Mouse (Mus musculus): Measurements from ENCODE around the gene Tbl3.

Tbl3 gene

GRCm38 (mm10) chr17:24706982-24707800, at the start of gene Tbl3:
Tbl3 (minus strand) TSS chr17:24707660.
- DNase-seq (ENCODE audit: low read depth, low spot score): peak; percentile 98

GRCm38 (mm10) chr17:24752415-24753394, 45.2 kb upstream of the Tbl3 start, which contains the start of gene Hs3st6:
Hs3st6 (plus strand) TSS chr17:24752988.
- peak; percentile 76 for DNase-seq (ENCODE audit: low read depth, low spot score)

GRCm38 (mm10) chr17:24751528-24751927, 44.1 kb upstream of the Tbl3 start:
- DNase-seq (ENCODE audit: low read depth, low spot score): no peak

GRCm38 (mm10) chr17:24746986-24747385, 39.5 kb upstream of the Tbl3 start:
- DNase-seq (ENCODE audit: low read depth, low spot score): peak; percentile 65

- peak; percentile 93 for DNase-seq (ENCODE audit: low read depth, low spot score)
These were observed 38.4 kb upstream of the Tbl3 start for GRCm38 (mm10) chr17:24745526-24746497.

- no peak for DNase-seq (ENCODE audit: low read depth, low spot score)
These were observed 36.9 kb upstream of the Tbl3 start for GRCm38 (mm10) chr17:24744381-24744780.

GRCm38 (mm10) chr17:24743896-24744295, 36.4 kb upstream of the Tbl3 start:
- no peak for DNase-seq (ENCODE audit: low read depth, low spot score)

- DNase-seq (ENCODE audit: low read depth, low spot score): no peak
These were observed 34.8 kb upstream of the Tbl3 start for GRCm38 (mm10) chr17:24742307-24742706.

GRCm38 (mm10) chr17:24739926-24740325, 32.5 kb upstream of the Tbl3 start:
- no peak for DNase-seq (ENCODE audit: low read depth, low spot score)

GRCm38 (mm10) chr17:24738238-24738637, 30.8 kb upstream of the Tbl3 start:
- no peak for DNase-seq (ENCODE audit: low read depth, low spot score)

- DNase-seq (ENCODE audit: low read depth, low spot score): no peak
These were observed 29.8 kb upstream of the Tbl3 start for GRCm38 (mm10) chr17:24737135-24737810.

- DNase-seq (ENCODE audit: low read depth, low spot score): peak; percentile 100
These were observed 29.0 kb upstream of the Tbl3 start, which contains the start of gene Msrb1 for GRCm38 (mm10) chr17:24736330-24737051. Msrb1 (plus strand) TSS chr17:24736642.

GRCm38 (mm10) chr17:24735446-24735845, 28.0 kb upstream of the Tbl3 start:
- no peak for DNase-seq (ENCODE audit: low read depth, low spot score)

GRCm38 (mm10) chr17:24734513-24734912, 27.1 kb upstream of the Tbl3 start:
- DNase-seq (ENCODE audit: low read depth, low spot score): no peak

- no peak for DNase-seq (ENCODE audit: low read depth, low spot score)
These were observed 26.1 kb upstream of the Tbl3 start for GRCm38 (mm10) chr17:24733434-24734050.

GRCm38 (mm10) chr17:24732233-24732935, 24.9 kb upstream of the Tbl3 start:
- DNase-seq (ENCODE audit: low read depth, low spot score): no peak

GRCm38 (mm10) chr17:24730787-24731186, 23.3 kb upstream of the Tbl3 start:
- DNase-seq (ENCODE audit: low read depth, low spot score): no peak

GRCm38 (mm10) chr17:24729067-24729466, 21.6 kb upstream of the Tbl3 start:
- no peak for DNase-seq (ENCODE audit: low read depth, low spot score)

GRCm38 (mm10) chr17:24728184-24728583, 20.7 kb upstream of the Tbl3 start:
- no peak for DNase-seq (ENCODE audit: low read depth, low spot score)

All from ZHBTc4 (cell line).